14 mouse cellular contexts compared by ENCODE assay signal in the genomic region with DNA sequence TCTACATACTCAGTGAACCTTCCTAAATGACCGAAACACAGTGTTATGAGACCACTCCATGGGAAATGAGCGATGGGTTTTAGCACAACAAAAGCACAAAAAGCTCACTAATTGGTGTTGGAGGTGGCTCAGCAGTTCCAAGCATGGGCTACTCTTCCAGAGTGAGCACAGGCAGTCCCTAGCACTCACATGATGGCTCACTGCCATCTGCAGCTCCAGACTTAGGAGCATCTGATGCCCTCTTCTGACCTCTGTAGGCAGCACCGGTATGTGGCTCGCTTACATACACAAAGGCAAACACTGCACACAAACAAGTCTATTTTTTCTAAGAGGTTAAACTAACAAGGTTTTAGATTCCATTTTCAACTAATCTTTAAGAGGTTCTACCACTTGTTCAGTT.
"Had no signal": no experiment of that assay in that cellular context is flagged by ENCODE, and none has a peak within 500 bp of the region (broad histone marks: within the 10 kb centered on the region; RNA-seq: fewer than 3 reads in every experiment).

No protein-coding gene starts in this region.

- H3K9me3 ChIP-seq: limb, embryonic 15.5 days; liver, embryonic 15.5 days; midbrain, embryonic 10.5 days; midbrain, embryonic 15.5 days; neural tube, embryonic 13.5 days had no signal

- H3K27ac ChIP-seq: kidney, postnatal 0 days; left cerebral cortex, adult 2 months; limb, embryonic 15.5 days; liver, embryonic 15.5 days; midbrain, embryonic 10.5 days; midbrain, embryonic 15.5 days; neural tube, embryonic 13.5 days; stomach, postnatal 0 days had no signal

- H3K4me2 ChIP-seq: limb, embryonic 15.5 days; liver, embryonic 15.5 days; lung, embryonic 14.5 days; midbrain, embryonic 15.5 days; neural tube, embryonic 13.5 days had no signal

- DNase-seq: kidney, adult 11 months; kidney, adult 9 months; kidney, postnatal 4 days; lung, embryonic 14.5 days; right cerebral cortex, postnatal 14 days; thymus, postnatal 14 days had no signal

- H3K27me3 ChIP-seq: limb, embryonic 15.5 days; liver, embryonic 15.5 days; midbrain, embryonic 15.5 days; neural tube, embryonic 13.5 days had no signal

- ATAC-seq: midbrain, embryonic 15.5 days had no signal

- H3K4me1 ChIP-seq: limb, embryonic 15.5 days; midbrain, embryonic 10.5 days; midbrain, embryonic 15.5 days; neural tube, embryonic 13.5 days had no signal

- H3K4me3 ChIP-seq: left cerebral cortex, adult 2 months; limb, embryonic 15.5 days; liver, embryonic 15.5 days; midbrain, embryonic 10.5 days; midbrain, embryonic 15.5 days; neural tube, embryonic 13.5 days had no signal

- H3K9ac ChIP-seq: limb, embryonic 15.5 days; liver, embryonic 15.5 days; lung, embryonic 14.5 days; midbrain, embryonic 15.5 days; neural tube, embryonic 13.5 days had no signal
